Mouse (Mus musculus): Measurements from ENCODE around the gene 1110059G10Rik.

1110059G10Rik gene

GRCm38 (mm10) chr9:122950643-122951475 is at the start of gene 1110059G10Rik, which contains the start of gene Kif15:
TSS of gene 1110059G10Rik (minus strand) at chr9:122951000.
TSS of gene Kif15 (plus strand) at chr9:122951046.
- DNase-seq (ENCODE audit: low spot score): peak; percentile 89

- DNase-seq (ENCODE audit: low spot score): no peak
Measured at GRCm38 (mm10) chr9:122999193-122999586, 48.4 kb upstream of the 1110059G10Rik start.

- no peak for DNase-seq (ENCODE audit: low spot score)
Measured at GRCm38 (mm10) chr9:122998406-122999192, 47.8 kb upstream of the 1110059G10Rik start.

- no peak for DNase-seq (ENCODE audit: low spot score)
Measured at GRCm38 (mm10) chr9:122928915-122929314, 21.9 kb downstream of the 1110059G10Rik start.

GRCm38 (mm10) chr9:122922936-122923381 is 27.8 kb downstream of the 1110059G10Rik start, which contains the start of gene Zfp105:
TSS of gene Zfp105 (plus strand) at chr9:122923072.
- DNase-seq (ENCODE audit: low spot score): no peak

- no peak for DNase-seq (ENCODE audit: low spot score)
Measured at GRCm38 (mm10) chr9:122922436-122922835, 28.4 kb downstream of the 1110059G10Rik start.

GRCm38 (mm10) chr9:122902717-122903535 is 47.9 kb downstream of the 1110059G10Rik start:
- DNase-seq (ENCODE audit: low spot score): no peak

- peak; percentile 21 for DNase-seq (ENCODE audit: low spot score)
Measured at GRCm38 (mm10) chr9:122901047-122901446, 49.8 kb downstream of the 1110059G10Rik start.

All from adipocyte (in vitro differentiated cells).